Mouse (Mus musculus) T-helper 17 cell (primary cell): ENCODE measurements around the gene Hdgfl2.
"Not testable (repeated sequence)": the region's sequence is repeated elsewhere in the genome, so short reads cannot be mapped to it uniquely, and the experiment has no call there.

Source experiments
- in situ Hi-C, 2 experiments: fragments of 300-600 bp; cut with MboI, MseI; formaldehyde crosslinking; loops; 1 replicate in 1 of 2; 2 replicates in 1 of 2; pipeline ENCODE4 v1.15.1; 2025; ENCODE audit warnings: high pct_unique_total_duplicates in 2 of 2

Hdgfl2 gene

GRCm38 (mm10) chr17:56057381-56058120 lies 21.9 kb upstream of the Hdgfl2 start:
- in situ Hi-C loops: no loop called here

- in situ Hi-C loops: no loop called here
These were observed 17.4 kb upstream of the Hdgfl2 start for GRCm38 (mm10) chr17:56062081-56062480.

DNA sequence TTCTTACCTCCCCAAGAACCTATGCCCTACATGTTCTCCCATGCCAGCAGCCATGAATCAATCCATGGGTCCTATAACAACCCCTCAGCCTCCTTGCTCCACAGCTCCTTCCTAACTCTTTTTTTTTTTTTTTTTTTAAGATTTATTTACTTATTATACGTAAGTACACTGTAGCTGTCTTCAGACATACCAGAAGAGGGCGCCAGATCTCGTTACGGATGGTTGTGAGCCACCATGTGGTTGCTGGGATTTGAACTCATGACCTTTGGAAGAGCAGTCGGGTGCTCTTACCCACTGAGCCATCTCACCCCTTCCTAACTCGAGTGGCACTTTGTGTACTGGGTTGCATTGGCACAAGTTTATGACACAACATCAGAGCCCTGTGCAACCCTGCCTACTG lies 13.7 kb upstream of the Hdgfl2 start:
- in situ Hi-C loops: not testable (repeated sequence)

DNA sequence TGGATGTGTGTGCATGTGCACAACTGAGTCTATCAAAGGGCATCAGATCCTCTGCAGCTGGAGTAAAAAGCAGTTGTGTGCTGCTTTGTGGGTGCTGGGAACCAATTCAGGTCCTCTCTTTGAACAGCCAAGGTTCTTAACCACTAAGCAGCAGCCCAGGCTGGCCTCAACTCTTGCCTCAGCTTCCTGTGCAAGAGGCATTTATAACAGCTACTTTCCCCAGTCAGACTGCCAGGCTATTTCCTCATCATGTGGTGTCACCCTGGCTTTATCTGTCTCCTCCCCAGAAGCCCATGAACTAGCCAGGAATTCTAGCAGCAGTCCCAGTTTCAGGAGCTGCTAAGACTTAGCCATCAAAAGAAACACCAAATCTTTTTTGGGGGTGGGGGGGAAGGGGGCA lies 13.0 kb upstream of the Hdgfl2 start:
- in situ Hi-C loops: no loop called here

GRCm38 (mm10) chr17:56069066-56069465 lies 10.4 kb upstream of the Hdgfl2 start:
- in situ Hi-C loops: no loop called here

GRCm38 (mm10) chr17:56071126-56071525 lies 8.3 kb upstream of the Hdgfl2 start:
- in situ Hi-C loops: no loop called here

DNA sequence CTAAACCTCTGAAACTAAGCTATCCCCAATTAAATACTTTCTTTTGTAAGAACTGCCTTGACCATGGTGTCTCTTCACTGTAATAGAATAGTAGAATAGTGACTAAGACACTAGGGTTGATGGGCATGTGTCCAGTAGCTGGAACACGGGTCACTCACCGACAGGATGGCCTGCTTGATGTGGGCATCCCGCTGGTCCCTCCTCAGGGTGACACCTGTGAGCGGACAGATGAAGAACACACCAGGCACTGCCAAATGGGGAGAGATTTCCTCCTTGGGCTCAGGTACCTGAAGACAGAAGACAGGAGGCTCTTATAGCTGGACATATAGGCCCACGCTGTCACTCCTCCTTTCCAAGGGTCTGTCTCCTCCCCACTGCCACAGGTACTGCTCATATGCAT lies 7.2 kb upstream of the Hdgfl2 start:
- in situ Hi-C loops: no loop called here

DNA sequence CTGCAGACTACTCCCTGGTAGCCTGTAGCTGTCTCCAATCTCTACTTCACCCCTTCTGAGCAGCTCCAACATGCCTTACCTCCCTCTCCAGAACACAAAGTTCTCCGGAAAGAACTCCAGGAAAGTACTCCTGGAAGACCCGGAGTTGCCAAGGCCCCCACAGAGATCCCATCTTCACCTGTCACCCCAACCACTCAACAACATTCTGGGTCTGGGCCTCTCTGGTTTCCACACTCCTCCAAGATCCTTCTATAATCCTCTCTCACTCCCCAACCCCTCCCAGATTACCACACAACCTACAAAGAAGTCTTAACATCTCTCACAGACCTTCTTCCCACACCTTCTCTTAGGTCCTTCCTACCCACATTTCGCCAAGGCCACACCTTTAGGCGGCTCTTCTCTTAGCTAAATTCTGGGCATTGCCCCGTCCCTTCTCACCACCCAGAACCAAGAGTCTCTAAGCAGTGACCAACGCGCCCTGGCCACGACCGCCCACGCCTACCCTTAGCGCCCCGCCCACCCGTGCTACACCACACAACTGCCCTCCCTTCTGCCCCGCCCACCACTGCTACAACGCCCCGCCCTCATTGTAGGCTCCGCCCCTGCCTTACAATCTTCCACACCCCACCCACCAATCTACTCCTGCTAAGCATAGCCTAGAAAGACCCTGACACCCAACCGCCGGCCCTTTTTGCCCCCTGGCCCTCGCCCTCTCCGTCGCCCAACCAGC lies 5.2 kb upstream of the Hdgfl2 start:
- in situ Hi-C loops: no loop called here

- in situ Hi-C loops: no loop called here
These were observed 4.6 kb upstream of the Hdgfl2 start, which contains the start of gene Ubxn6 for GRCm38 (mm10) chr17:56074827-56075208. TSS of gene Ubxn6 (minus strand) at chr17:56075028.

GRCm38 (mm10) chr17:56077523-56077922 lies 1.9 kb upstream of the Hdgfl2 start:
- in situ Hi-C loops: no loop called here

DNA sequence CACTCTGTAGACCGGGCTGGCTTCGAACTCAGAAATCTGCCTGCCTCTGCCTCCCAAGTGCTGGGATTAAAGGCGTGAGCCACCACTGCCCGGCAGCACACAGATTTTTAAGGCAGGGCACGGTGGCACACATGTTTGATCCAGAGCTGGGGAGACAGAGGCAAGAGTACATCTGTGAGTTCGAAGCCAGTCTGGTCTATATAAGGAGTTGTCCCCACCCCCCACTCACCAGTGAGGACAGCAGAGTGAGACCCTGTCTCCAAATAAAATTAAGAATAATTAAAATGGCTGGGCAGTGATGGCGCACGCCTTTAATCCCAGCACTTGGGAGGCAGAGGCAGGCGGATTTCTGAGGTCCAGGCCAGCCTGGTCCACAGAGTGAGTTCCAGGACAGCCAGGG lies 1.1 kb upstream of the Hdgfl2 start:
- in situ Hi-C loops: not testable (repeated sequence)

GRCm38 (mm10) chr17:56079921-56080320 lies 487 bp downstream of the Hdgfl2 start:
- in situ Hi-C loops: no loop called here

DNA sequence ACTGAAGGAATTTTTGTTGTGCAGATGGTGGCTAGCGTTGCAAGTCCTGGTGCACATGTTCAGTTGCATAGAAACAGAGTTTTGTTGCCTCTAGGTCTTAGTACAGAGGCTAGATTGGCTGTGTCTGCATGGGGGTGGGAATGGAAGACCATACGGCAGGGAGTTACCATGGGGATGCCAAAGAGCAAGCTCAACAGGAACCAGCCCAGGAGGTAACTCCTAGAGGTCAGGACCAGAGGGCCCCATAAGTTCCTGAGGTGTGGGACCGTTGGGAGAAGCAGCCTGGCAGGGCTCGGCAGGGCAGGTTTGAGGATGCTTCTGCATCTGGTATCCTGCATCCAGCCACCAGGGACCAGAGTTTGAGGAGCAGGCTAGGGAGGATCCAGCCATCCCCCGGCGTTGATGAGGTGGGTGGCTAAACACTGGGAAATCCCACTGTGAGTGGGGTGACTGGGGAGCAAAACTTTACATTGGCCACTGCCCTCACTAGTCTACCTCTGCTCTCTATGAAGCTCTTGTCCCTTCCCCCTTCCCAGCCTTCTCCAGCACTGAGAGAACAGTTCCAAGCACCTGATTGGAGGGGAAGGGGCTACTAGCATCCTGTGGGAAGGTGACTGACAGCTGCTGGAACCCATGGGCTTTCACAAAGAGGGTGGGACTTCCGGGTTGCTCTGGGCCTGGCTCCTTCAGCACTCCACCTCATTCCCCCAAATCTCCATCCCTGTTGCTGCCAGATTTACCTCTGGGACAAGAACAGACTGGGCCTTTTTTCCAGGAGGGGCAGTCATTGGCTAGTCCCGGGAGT lies 1.5 kb downstream of the Hdgfl2 start:
- in situ Hi-C loops: no loop called here

DNA sequence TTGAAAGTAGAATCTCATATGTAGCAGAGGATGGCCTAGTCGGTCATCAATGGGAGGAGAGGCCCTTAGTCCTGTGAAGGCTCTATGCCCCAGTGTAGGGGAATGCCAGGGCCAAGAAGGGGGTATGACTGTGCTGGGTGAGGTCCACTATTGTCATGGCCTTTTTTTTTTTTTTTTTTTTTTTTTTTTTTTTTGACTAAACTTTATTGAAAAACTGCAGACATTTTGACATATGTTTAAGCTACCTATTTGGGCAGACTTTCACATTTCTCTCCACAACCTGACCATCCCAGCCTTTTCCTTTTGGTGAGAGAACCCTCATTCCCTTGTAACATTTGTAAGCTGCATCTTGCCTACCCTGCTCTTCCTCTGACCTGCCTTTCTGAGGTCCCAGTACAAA lies 12.9 kb downstream of the Hdgfl2 start:
- in situ Hi-C loops: no loop called here

- in situ Hi-C loops: no loop called here
These were observed 13.4 kb downstream of the Hdgfl2 start for GRCm38 (mm10) chr17:56092794-56093193.

DNA sequence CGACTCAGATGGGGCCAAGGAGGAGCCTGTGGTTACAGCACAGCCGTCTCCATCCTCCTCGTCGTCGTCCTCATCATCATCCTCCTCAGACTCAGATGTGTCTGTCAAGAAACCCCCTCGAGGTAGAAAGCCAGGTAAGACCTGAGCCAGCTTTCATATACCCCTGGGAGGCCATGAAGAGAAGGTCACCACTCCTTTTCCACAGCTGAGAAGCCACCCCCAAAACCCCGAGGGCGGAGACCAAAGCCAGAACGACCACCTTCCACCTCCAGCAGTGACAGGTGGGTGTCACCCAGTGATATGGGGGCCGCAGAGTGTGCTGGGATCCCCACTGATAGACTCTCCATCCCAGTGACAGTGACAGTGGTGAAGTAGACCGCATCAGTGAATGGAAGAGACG lies 17.4 kb downstream of the Hdgfl2 start:
- in situ Hi-C loops: no loop called here

GRCm38 (mm10) chr17:56098180-56098579 lies 18.7 kb downstream of the Hdgfl2 start:
- in situ Hi-C loops: no loop called here

GRCm38 (mm10) chr17:56098711-56099572 lies 19.5 kb downstream of the Hdgfl2 start:
- in situ Hi-C loops: no loop called here

GRCm38 (mm10) chr17:56100811-56101210 lies 21.4 kb downstream of the Hdgfl2 start:
- in situ Hi-C loops: no loop called here

- in situ Hi-C loops: no loop called here
These were observed 22.7 kb downstream of the Hdgfl2 start for GRCm38 (mm10) chr17:56102158-56102557.

DNA sequence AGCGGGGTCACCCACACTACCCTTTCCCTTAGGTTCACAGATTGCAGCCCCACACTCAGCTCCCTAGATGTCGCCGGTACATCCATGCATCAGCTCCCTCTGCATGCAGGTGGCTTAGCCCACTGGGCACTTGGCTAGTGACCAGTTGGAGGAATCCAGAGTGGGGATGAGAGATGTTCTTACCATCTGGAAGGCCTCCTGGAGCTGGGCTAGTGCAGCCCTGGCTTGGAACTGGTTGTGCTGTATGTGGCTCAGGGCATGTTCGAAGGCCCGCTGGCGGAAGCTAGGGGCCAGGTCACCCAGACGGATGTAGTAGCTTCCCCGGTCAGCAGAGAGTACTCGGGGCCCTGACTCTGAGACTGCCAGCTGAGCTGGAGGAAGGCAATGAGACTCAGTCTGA lies 23.5 kb downstream of the Hdgfl2 start:
- in situ Hi-C loops: no loop called here
